Mouse (Mus musculus) right cerebral cortex, postnatal 25 days (tissue): ENCODE results near the gene Tmem200b.

Experiments used
- DNase-seq: peaks from one replicate; pipeline ENCODE4 v3.0.0; 2022

Tmem200b gene

DNA sequence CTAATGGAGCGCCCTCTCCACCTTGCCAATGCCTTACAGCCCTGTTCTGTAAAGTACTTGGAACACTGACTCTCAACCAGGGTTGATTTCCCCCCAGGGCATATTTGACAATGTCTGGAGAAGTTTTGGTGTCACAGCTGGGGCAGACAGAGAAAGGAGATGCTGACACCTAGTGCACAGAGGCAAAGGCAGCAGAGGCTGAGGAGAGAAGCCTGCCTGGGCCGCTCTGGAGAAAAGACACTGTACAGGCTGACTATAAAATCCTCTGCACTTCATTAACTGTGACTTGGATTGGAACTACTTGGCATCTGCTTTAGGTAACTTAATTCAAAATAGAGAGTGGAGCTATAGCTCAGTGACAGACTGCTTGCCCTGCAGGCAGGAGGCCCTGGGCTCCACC is 47.3 kb downstream of the Tmem200b start:
- no peak for DNase-seq

DNA sequence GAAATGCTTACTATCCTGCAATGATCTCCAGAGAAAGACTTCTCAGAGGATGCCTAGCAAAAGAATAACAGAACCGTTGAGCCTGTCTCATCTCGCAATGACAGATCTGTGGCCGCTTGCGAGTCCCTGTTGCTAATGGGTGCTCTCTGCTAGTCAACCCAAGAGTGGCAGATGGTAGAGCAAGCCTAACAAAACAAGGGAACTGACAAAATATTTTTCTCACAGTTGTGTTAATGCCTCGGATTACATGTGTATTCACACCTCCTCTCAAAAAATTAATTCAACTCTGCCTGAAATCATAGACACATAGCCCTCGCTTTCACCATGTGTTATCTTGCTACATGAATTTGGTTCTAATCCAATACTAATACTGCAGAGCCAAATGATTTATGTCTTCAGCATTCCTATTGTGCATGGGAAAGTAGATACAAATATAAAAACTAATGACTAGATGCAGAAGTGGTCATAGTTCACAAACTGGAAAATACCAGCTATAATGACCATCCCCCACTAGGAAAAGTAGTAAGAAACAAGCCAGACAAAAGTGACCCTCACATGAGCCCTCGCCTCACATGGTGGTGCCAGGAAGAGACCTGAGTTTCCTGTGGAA is 48.8 kb downstream of the Tmem200b start:
- DNase-seq, result no peak
